Mouse (Mus musculus) gastrocnemius, postnatal 4 days (tissue): ENCODE data around the gene Flg2. TPM values are rescaled to one million over a fixed set of nuclear protein-coding genes. Genes with fewer than 3 reads are reported as not detected.

Experiments used
- DNase-seq, 2 experiments: peaks; one replicate each; pipeline ENCODE4 v3.0.0; 2021 to 2022; ENCODE audit warnings: low spot score in 2 of 2, mixed read lengths in 2 of 2
- long read RNA-seq, 2 experiments: library from polyadenylated mRNA; stranded (forward); transcript quantifications; one replicate each; pipeline ENCODE4 v2.0.0; 2021
- total RNA-seq, 2 experiments: library from RNA; stranded (reverse); gene quantifications; 2 replicates each; pipeline ENCODE4 v1.2.3; 2021

The Flg2 gene
- total RNA-seq, result under 1 TPM; 0.07 to 0.13 TPM
- long read RNA-seq, experiment 1, partial matches to known transcripts, result 0 of 4 reads
- long read RNA-seq, experiment 1, other reads (novel, unspliced or antisense), result 4 of 4 reads
- long read RNA-seq, experiment 2, result 0 reads

DNA sequence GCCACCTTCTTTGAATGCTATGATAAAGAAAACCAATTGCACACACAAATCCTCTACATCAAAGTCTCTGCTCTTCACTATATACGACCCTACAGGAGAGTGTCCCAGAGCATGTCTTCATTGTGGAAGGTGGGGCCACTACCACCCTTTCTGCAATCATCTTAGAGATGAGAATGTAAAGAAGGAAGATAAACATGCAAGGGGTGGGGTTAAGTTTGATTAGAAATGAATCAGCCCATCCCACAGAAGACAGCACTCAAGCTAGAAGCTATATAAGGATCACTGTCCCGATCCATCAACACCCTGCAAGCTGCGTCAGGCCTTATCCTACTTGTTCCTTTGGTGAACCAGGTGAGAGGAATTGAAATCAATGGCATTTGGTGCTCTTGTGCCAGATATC, at the start of gene Flg2:
Gene Flg2 (plus strand): TSS at position 301 of the 400 bp plus-strand sequence.
- DNase-seq, result no peak

DNA sequence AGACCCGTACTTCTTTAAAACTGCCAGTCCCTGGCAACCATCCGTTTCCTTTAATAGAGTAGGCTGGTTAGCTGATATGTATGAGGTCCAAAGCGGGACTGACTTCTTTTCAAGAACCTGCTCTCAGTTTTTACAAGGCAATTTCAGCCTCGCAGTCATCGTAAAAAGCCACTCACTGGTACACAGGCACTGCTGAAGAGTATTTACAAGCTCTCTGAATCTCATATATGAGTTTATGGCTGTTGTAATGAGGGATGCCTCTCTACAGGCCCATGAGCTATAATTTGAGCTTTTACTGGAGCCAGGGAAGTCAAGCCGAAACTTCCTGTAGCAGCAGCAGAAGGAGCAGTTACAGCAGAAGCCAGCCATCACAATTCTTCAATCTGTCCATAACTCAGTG, 34.6 kb upstream of the Flg2 start:
- DNase-seq, result no peak

DNA sequence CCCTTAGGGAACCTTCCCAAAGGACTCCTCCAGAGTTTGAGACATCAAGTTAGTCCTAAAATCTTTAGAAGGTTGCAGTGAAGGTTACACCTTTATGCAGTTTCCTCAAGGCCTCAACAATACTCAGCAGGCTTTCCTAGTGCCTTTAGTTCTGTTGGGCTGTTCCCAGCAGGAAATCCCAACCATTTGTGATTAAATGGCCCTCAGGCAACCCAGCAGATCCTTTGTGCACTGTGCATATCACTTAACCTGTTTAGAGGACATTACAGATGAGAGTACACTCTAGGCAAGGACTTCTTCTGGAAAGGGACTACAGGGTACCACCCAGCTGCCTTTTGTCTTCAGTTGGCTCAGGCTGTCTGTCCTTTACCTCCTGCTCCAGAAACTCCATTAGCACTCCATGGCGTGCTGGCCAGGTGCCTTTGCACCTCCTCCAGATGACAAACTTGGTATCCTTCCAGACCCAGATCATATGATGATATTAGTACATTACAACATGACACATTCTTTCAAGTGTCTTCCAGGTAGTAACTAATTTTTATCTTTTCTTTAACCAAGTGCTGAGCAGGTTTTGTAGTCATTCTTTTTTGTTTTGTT, 34.0 kb upstream of the Flg2 start:
- no peak for DNase-seq

DNA sequence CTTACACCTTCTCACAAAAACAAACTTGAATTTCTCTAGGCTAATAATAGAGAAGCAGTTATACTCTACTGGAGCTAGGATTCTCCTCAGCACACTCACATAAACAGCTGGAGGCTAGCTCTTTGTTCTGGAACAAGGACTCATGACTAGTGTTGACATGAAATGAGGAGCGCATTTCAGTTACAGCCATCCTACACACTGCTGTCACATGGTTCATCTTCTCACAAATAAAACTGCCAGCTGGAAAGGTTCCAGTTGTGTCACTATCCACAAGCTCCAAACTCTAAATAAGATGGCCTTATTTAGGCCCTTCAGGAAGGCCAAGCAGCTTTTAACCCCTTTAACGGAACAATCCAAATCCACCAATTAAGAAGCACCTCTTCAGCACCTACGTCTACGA, 16.2 kb upstream of the Flg2 start:
- no peak for DNase-seq

DNA sequence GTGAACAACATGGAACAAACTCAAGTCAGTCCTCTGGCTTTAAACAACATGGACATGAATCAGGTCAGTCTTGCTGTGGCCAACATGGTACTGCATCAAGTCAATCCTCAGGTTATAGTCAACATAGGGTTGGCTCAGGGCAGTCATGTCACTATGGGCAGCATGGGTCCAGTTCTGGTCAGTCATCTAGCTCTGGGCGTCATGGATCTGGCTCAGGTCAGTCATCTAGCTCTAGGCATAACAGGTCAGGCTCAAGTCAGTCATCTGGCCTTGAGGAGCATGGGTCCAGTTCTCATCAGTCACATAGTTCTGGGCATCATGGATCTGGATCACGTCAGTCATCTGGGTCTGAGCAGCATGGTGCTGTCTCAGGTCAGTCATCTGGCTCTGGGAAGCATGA, 4.9 kb downstream of the Flg2 start:
- DNase-seq, result no peak

DNA sequence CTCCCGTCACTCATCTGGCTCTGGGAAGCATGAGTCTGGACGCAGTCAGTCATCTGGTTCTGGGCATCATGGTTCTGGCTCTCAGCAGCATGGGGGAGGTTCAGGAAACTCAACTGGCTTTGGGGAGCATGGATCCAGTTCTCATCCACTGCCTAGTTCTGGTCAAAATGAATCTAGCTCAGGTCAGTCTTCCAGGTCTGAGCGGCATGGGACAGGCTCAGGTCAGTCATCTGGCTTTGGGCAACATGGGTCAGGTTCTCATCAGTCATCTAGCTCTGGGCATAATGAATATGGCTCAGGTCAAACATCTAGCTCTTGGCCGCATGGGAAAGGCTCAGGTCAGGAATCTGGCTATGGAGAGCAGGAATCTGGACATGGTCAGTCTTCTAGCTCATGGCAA, 5.4 kb downstream of the Flg2 start:
- no peak for DNase-seq

Other genes starting within 250 kb of the Flg2 start
- not detected for gene Lce3d, start 239.9 kb upstream of the Flg2 start, total RNA-seq
- not detected for gene Lce3e, start 230.2 kb upstream of the Flg2 start, total RNA-seq
- gene Lce3f, start 205.1 kb upstream of the Flg2 start, total RNA-seq, result not detected
- under 1 TPM in 1 of 2 experiments, not detected in 1; 0.52 TPM for gene Crct1, start 181.6 kb upstream of the Flg2 start, total RNA-seq
- gene Lce1m, start 178.2 kb upstream of the Flg2 start, total RNA-seq, result under 1 TPM in 1 of 2 experiments, not detected in 1; 0.62 TPM
- gene Gm4858, start 128.5 kb upstream of the Flg2 start, total RNA-seq, result not detected
- gene Crnn, start 52.5 kb upstream of the Flg2 start, total RNA-seq, result not detected
- 1 to 10 TPM; 1.1 to 2.7 TPM for gene Flg, start 76.2 kb downstream of the Flg2 start, total RNA-seq
- gene Hrnr, start 122.5 kb downstream of the Flg2 start, total RNA-seq, result under 1 TPM; 0.05 to 0.21 TPM
- gene Rptn, start 196.4 kb downstream of the Flg2 start, total RNA-seq, result not detected
- gene Tchh, start 245.1 kb downstream of the Flg2 start, total RNA-seq, result under 1 TPM; 0.34 to 0.42 TPM